Mouse (Mus musculus) layer of hippocampus, postnatal 36 days (tissue): ENCODE data around the gene Arl1. TPM values are rescaled to one million over a fixed set of nuclear protein-coding genes. Genes with fewer than 3 reads are reported as not detected.
"Not testable (repeated sequence)": the region's sequence is repeated elsewhere in the genome, so short reads cannot be mapped to it uniquely, and the experiment has no call there.

Experiments
- DNase-seq, 2 experiments: peaks; one replicate each; pipeline ENCODE4 v3.0.0; 2022
- total RNA-seq, 2 experiments: library from RNA; stranded (reverse); gene quantifications; 2 replicates each; pipeline ENCODE4 v1.2.3; 2021

The Arl1 gene
- total RNA-seq, 2 experiments from 2014 or later = 137 to 140 TPM

DNA sequence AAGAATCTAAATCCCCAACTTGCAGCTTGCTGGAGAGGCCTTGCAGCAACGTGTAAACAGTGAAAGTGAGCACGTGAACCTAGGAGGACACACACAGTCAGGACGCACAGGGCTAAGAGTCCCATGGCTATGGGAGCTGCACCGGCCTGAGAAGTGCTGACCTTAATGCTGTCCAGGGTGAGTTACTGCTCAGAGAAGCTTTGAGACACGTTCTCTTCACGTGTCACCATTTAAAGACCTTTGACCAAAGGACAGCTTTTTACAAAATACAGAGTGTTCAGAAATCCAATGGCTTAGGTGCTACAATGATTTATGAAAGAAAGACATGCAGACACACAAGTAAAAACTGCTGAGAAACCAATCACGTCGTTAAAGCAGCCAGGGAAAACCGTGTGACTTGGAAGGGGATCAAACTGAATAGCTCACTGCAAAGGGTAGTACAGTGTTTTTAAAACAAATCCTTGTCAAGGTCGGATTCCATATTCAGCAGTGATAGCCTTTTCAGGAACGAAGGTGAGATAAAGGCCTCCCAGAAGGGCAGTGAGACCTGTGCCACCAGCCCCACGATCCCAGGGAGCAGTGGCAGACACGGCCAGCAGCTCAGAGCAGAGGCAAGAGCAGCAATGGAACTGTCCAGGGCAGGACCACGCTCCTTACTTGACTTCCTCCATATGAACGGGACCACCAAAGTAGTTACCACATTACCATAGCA, 34.9 kb downstream of the Arl1 start:
- DNase-seq = no peak

- no peak for DNase-seq
Observed at GRCm38 (mm10) chr10:88768961-88769360, 38.3 kb downstream of the Arl1 start.

DNA sequence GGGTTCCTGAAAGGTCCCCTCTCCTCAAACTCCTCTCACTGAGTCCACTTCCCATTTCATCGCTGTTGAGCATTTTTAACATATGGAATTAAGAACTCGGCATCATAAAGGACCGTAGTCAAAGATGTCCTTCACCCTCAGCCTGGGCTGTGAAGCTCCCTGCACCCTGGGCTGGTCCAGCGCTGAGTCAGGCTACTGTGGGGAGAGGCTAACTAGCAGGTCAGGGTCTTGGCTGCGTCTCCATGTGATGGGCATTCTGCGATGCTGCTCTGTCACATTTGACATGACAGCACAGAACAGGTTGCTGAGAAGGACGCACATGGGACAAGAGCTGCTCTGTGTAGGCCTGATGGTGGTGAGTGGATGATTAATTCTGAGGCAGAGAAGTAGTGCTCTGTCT, 39.0 kb downstream of the Arl1 start:
- DNase-seq = no peak

DNA sequence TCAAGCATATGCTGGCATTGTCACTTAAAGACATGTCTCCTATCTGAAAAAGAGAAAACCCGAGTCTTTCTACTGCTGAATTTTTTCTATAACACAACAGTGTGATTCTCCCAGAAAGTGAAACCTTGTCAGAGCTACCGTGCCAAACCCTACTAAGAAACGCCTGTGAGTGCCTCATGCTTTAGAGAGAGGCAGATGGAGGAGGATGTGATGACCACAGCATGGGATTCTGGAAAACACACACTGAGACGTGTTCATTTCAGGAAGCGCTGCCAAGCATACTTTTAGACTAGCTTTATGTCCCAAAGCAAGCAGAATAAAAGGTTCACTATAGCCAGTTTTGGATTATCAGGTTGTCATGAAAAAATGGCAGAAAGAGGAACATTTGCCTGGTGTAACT, 42.3 kb downstream of the Arl1 start:
- not testable (repeated sequence) for DNase-seq

DNA sequence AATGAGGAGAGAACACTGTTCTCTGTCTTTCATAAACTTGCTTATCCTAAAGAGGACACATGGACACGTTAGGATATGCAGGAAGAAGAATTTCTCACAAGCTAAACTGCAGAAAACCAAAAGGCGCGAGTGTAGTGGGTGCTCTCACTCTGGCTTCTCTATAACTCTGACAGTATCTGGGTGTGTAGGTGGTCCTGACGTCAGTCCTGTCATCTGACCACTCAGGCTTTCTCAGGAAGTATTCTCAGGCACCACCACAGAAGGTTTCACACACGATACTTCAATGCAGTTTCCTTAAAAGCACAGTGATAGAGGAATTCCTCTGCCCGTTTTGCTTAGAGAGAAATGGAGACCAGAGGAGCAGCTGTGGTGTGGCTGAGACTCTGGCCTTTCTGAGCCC, 45.5 kb downstream of the Arl1 start:
- DNase-seq = no peak

DNA sequence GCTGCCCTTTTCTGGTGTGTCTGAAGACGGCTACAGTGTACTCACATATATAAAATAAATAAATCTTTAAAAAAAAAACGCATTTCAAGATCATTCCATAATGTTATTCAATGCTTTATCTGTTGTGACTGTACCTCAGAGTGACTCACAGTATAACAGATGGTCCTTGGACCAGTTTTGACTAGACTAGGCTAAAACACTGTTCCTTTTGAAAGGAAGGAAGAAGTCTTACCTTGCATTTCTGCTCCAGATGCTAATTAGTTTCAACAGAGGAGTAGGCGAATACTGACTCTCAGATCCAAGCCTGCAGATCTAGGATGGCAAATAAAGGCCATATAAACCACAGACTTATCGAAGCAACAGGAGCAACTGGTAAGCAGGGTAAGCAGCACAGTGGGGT, 50.1 kb downstream of the Arl1 start:
- no peak for DNase-seq

- DNase-seq = not testable (repeated sequence)
Observed at GRCm38 (mm10) chr10:88783135-88783534, 52.5 kb downstream of the Arl1 start.

DNA sequence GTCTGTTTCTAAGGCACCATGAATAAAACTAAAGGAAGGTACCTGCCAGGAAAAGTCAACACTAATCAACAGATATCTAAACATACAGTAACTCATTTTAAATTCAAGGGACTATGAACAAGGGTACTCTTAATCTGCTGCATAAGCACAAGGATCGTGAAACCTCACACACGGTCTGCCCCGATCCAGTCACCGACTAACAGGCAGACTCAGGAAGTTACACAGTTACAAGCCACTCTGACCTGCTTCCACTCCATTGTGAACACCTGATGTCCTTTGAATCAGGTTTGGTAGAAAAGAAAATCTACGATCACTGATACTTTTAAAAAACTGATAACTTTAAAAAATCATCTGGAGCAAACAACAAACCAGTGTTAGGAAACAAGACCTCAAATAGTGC, 53.3 kb downstream of the Arl1 start:
- DNase-seq = no peak

DNA sequence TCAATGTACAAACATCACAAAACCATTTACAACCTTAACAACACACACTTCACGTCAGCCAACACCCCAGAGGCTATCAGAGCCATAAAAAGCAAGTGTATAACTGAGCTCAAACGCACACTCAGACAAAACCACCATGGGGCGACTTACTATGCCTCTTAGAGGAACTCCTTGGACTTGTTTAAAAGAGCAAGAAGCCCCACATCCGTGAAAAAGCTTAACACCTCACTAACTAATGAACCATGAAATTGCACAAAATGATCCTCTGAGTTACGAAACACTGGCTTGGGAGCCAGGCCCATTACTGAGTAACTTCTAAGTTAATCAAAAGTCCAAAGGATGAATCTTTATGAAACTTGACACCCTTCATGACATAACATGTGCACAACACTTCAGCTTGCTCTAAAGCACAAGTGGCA, 53.9 kb downstream of the Arl1 start:
- no peak for DNase-seq

- no peak for DNase-seq
Observed at GRCm38 (mm10) chr10:88793671-88794070, 63.0 kb downstream of the Arl1 start.

Other genes with a start within 250 kb of the Arl1 start
- 10 to 100 TPM; 42.3 to 47.0 TPM for gene Chpt1, start 226.8 kb upstream of the Arl1 start, total RNA-seq
- gene Mybpc1, start 125.7 kb upstream of the Arl1 start, total RNA-seq = 1 to 10 TPM; 1.0 to 1.5 TPM
- gene Spic, start 45.8 kb upstream of the Arl1 start, total RNA-seq = not detected
- 10 to 100 TPM; 20.7 to 26.3 TPM for gene Utp20, start 95.9 kb downstream of the Arl1 start, total RNA-seq
- gene Slc5a8, start 155.1 kb downstream of the Arl1 start, total RNA-seq = not detected